In the genomic region with DNA sequence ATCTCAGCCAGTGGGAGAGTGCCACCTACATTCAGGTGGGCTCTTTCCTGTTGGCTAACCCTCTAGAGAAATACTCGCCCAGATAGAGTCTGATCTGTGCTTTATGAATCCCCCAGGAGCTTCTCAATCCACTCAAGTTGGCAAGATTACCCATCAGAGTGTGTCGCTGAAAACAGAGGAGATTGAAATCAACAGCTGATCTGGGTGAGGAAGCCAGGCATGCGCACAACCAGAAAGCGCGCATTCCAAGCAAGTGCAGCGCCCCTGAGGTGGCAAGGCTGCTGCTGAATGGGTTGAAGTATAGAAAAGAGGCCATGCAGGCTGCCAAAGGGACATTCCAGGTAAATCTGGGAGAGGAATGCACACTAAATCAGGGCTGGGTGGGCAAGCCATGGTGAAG, we compare ENCODE assay signal across 20 mouse cellular contexts.
DNase-seq lines count a peak whose midpoint lies in the region; ATAC-seq and TF ChIP-seq lines count a peak whose summit lies in the region.
"Had no signal": no experiment of that assay in that cellular context is flagged by ENCODE, and none has a peak within 500 bp of the region (broad histone marks: within the 10 kb centered on the region; RNA-seq: fewer than 3 reads in every experiment).

No protein-coding gene starts in this region.

- no peaks in the 10 kb centered on the region for H3K9me3 ChIP-seq in embryonic facial prominence, embryonic 14.5 days (ENCODE audit: control insufficient read depth, low read length)
- H3K9me3 ChIP-seq in embryonic facial prominence, embryonic 10.5 days, result no peaks in the 10 kb centered on the region
- no peaks in the 10 kb centered on the region for H3K9me3 ChIP-seq in heart, embryonic 10.5 days
- H3K9me3 ChIP-seq: embryonic facial prominence, embryonic 13.5 days; G1E; hindbrain, embryonic 13.5 days had no signal

- H3K79me2 ChIP-seq in myocyte (ENCODE audit: control insufficient read depth, insufficient read depth), result no peaks in the 10 kb centered on the region

- no peak overlapping the region for H3K27ac ChIP-seq in embryonic facial prominence, embryonic 14.5 days (replicated peaks; ENCODE audit: low read depth, low read length)
- no peak overlapping the region for H3K27ac ChIP-seq in embryonic facial prominence, embryonic 10.5 days (replicated peaks)
- 0 out of 2 replicates have a peak overlapping the region, but pooled peaks have one; percentile 16 for H3K27ac ChIP-seq in heart, embryonic 10.5 days
- H3K27ac ChIP-seq: embryonic facial prominence, embryonic 13.5 days; hindbrain, embryonic 13.5 days; hindbrain, postnatal 0 days had no signal

- intact Hi-C loops in heart, postnatal 14 days (cut with DNase I), result loop anchor here (5.0 kb wide), 4 partner anchors 63 to 157 kb away; a partner anchor contains a TSS

- ATAC-seq in embryonic facial prominence, embryonic 14.5 days (ENCODE audit: low read depth), result no peak
- ATAC-seq: CD4-positive, CD25-positive, alpha-beta regulatory T cell, adult 4 months; forebrain, embryonic 16.5 days; hindbrain, postnatal 0 days had no signal

- peaks cover 4% of the 10 kb centered on the region; the same call in 1 of the 2 replicates for H3K4me1 ChIP-seq in embryonic facial prominence, embryonic 14.5 days (ENCODE audit: control insufficient read depth, insufficient read depth, low read length)
- peaks cover 15% of the 10 kb centered on the region for H3K4me1 ChIP-seq in embryonic facial prominence, embryonic 10.5 days
- peaks cover 32% of the 10 kb centered on the region for H3K4me1 ChIP-seq in heart, embryonic 10.5 days

- H3K9ac ChIP-seq in embryonic facial prominence, embryonic 14.5 days (ENCODE audit: low read depth, low read length), result no peak overlapping the region
- H3K9ac ChIP-seq: embryonic facial prominence, embryonic 13.5 days; hindbrain, embryonic 13.5 days had no signal

- peak; percentile 41 for DNase-seq in embryonic facial prominence, embryonic 14.5 days (ENCODE audit: low spot score)
- DNase-seq in embryonic facial prominence, embryonic 10.5 days (ENCODE audit: low spot score), result no peak
- no peak for DNase-seq in heart, embryonic 10.5 days (ENCODE audit: low spot score)
- no peak for DNase-seq in heart, postnatal 14 days
- peak; percentile 4 to 10 for DNase-seq in layer of hippocampus, adult 18-20 months (ENCODE audit: low spot score in 2 of 2)
- no peak for DNase-seq in layer of hippocampus, adult 8-10 months (ENCODE audit: low spot score in 2 of 2)
- DNase-seq: adrenal gland, adult 8-10 months; adrenal gland, postnatal 36 days; B cell, adult 2 months; cerebellum, adult 11-12 months; cerebellum, adult 9-10 months; cerebellum, postnatal 25 days; gastrocnemius, postnatal 14 days had no signal

- WGBS in embryonic facial prominence, embryonic 14.5 days, result 62% methylated on average over 6 of the region's 6 CpGs
- 71% methylated on average over 6 of the region's 6 CpGs for WGBS in embryonic facial prominence, embryonic 10.5 days
- 63% methylated on average over 6 of the region's 6 CpGs for WGBS in heart, embryonic 10.5 days

- H3K27me3 ChIP-seq in embryonic facial prominence, embryonic 14.5 days (replicated peaks; ENCODE audit: control insufficient read depth, insufficient read depth, low read length), result peaks cover 42% of the 10 kb centered on the region
- H3K27me3 ChIP-seq in embryonic facial prominence, embryonic 10.5 days (replicated peaks; ENCODE audit: low read depth, poor library complexity, severe bottlenecking), result peaks cover 99% of the 10 kb centered on the region
- peaks cover 77% of the 10 kb centered on the region; the same call in 1 of the 2 replicates for H3K27me3 ChIP-seq in heart, embryonic 10.5 days (ENCODE audit: insufficient read depth, poor library complexity, severe bottlenecking)
- no peaks in the 10 kb centered on the region for H3K27me3 ChIP-seq in myocyte (ENCODE audit: control insufficient read depth, insufficient read depth, insufficient read length)

- H3ac ChIP-seq in myocyte (ENCODE audit: control insufficient read depth, insufficient read length), result no peak overlapping the region

- no peak for TF ChIP-seq POLR2A in myocyte (IDR thresholded peaks at IDR 0.05; ENCODE audit: insufficient read length, low read depth)

- no peak overlapping the region for H3K4me2 ChIP-seq in embryonic facial prominence, embryonic 14.5 days (ENCODE audit: low read depth, low read length)
- H3K4me2 ChIP-seq in myocyte (ENCODE audit: low read depth), result peak overlapping the region; percentile 30
- H3K4me2 ChIP-seq: embryonic facial prominence, embryonic 13.5 days; hindbrain, embryonic 13.5 days had no signal

- no peak overlapping the region for H3K4me3 ChIP-seq in embryonic facial prominence, embryonic 14.5 days (ENCODE audit: low read depth, low read length)
- H3K4me3 ChIP-seq in embryonic facial prominence, embryonic 10.5 days, result no peak overlapping the region
- H3K4me3 ChIP-seq in heart, embryonic 10.5 days, result no peak overlapping the region
- H3K4me3 ChIP-seq in myocyte, result no peak overlapping the region
- H3K4me3 ChIP-seq: embryonic facial prominence, embryonic 13.5 days; hindbrain, embryonic 13.5 days had no signal

- H3K36me3 ChIP-seq in embryonic facial prominence, embryonic 14.5 days (ENCODE audit: control insufficient read depth, insufficient read depth, low read length), result no peaks in the 10 kb centered on the region
- H3K36me3 ChIP-seq in embryonic facial prominence, embryonic 10.5 days (replicated peaks), result no peaks in the 10 kb centered on the region
- H3K36me3 ChIP-seq in heart, embryonic 10.5 days, result no peaks in the 10 kb centered on the region
- H3K36me3 ChIP-seq in myocyte (ENCODE audit: control insufficient read depth, insufficient read depth), result no peaks in the 10 kb centered on the region
- H3K36me3 ChIP-seq: embryonic facial prominence, embryonic 13.5 days; G1E; hindbrain, embryonic 13.5 days had no signal

TF ChIP-seq in myocyte, 11 proteins besides CTCF, POLR2A, EP300 and RAD21:
- peak in 2 of 3 experiments; percentile 71 to 86 for TF ChIP-seq MYOD1 (IDR thresholded peaks at IDR 0.05; ENCODE audit: control insufficient read depth in 1 of 3, insufficient read length in 2 of 3, low read depth in 2 of 3)
- TF ChIP-seq MYOG (IDR thresholded peaks at IDR 0.05; ENCODE audit: control insufficient read depth in 1 of 3, insufficient read depth in 1 of 3, insufficient read length in 2 of 3, low read depth in 2 of 3), result no peak
- TF ChIP-seq E2F4 (IDR thresholded peaks at IDR 0.05; ENCODE audit: insufficient read depth), result no peak
- no peak for TF ChIP-seq TCF3 (IDR thresholded peaks at IDR 0.05; ENCODE audit: insufficient read length, low read depth)
- no peak for TF ChIP-seq SRF (IDR thresholded peaks at IDR 0.05; ENCODE audit: control insufficient read depth, insufficient read length, low read depth)
- TF ChIP-seq POLR2AphosphoS2 (IDR thresholded peaks at IDR 0.05; ENCODE audit: insufficient read length, low read depth), result no peak
- no peak for TF ChIP-seq TCF12 (IDR thresholded peaks at IDR 0.05; ENCODE audit: insufficient read depth, poor library complexity, severe bottlenecking)
- no peak for TF ChIP-seq MAX (IDR thresholded peaks at IDR 0.05; ENCODE audit: low read depth)

Comparison
In these comparisons a context has a peak if more than half of its experiments do, and no peak if none do; other contexts are left out.
1. DNase-seq: peak in embryonic facial prominence, embryonic 14.5 days (single experiment) and layer of hippocampus, adult 18-20 months (2 of 2); none in embryonic facial prominence, embryonic 10.5 days (single experiment), heart, embryonic 10.5 days (single experiment), heart, postnatal 14 days (0 of 2) and layer of hippocampus, adult 8-10 months (0 of 2).